Mouse (Mus musculus) embryonic stem cell, embryonic (primary cell): ENCODE results near the gene Myo3a.
"Not testable (repeated sequence)": the region's sequence is repeated elsewhere in the genome, so short reads cannot be mapped to it uniquely, and the experiment has no call there.

ENCODE experiments used
- CTCF ChIA-PET, 4 experiments: fragments of 300-600 bp in 2 of 4; fragments of 350-600 bp in 2 of 4; sonication (Branson Sonifier 250); formaldehyde crosslinking; loops; one replicate each; lab custom pipeline; 2022; ENCODE audit warnings: inconsistent platforms in 2 of 4; lab: Charles Lee
- POLR2A ChIA-PET, 4 experiments: fragments of 300-600 bp in 2 of 4; fragments of 350-600 bp in 2 of 4; sonication (Branson Sonifier 250); formaldehyde crosslinking; loops; one replicate each; lab custom pipeline; 2022; ENCODE audit warnings: antibody characterized with exemption in 4 of 4, inconsistent platforms in 1 of 4; lab: Charles Lee

Gene Myo3a

DNA sequence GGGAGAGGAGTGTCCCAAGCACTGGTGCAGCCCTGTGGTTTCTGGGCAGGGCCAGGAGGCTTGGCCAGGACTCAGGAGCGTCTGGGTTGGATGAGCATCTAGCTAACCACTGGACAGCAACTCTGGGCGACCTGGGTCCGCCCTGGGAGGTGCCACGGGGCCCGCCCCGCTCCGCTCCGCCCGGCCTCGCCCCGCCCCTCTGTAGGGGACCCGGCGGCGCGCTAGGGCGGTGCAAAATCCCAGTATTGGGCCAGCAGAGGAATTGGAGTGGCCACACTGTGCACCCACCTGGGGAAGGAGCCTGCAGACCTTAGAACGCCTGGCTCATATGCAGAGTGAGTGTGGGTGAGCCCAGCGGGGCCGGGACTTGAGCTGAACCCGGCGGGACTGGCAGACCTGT, at the start of gene Myo3a:
Gene Myo3a, plus strand, starts transcription at position 196 of the 400 bp plus-strand sequence.
- POLR2A ChIA-PET: interaction anchor here in 1 of 4 experiments (0.6 kb wide), 2 partner anchors 648 to 1395 kb away, joined by 3 read pairs; no protein-coding TSS in a partner anchor
- CTCF ChIA-PET: interaction anchor here in 1 of 4 experiments (0.5 kb wide), 1 partner anchor 1127 kb away, joined by 3 read pairs; no protein-coding TSS in a partner anchor

DNA sequence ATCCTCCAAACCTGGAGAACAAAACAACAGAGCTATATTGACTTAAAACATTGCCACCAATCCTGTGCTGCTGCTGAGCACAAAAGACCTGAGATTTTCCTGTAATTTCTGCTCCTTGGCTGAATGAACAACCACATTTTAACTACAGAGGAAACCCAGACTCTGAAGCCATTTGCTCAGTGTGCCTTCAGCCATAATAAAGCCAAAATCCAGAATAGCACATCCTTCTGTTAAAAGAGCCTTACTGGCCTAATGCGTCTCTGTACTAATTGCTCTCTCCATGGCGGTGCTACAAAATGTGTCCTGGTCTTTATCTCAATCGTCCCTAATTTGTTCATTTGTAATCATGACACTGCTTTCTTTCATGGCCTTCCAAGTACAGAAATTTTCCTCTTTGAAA, 23.2 kb downstream of the Myo3a start:
- ChIA-PET POLR2A (no interaction called here), CTCF (no interaction called here)

GRCm38 (mm10) chr2:22251045-22251444, 23.7 kb downstream of the Myo3a start:
- POLR2A ChIA-PET: no interaction called here
- CTCF ChIA-PET: no interaction called here

GRCm38 (mm10) chr2:22255600-22255999, 28.3 kb downstream of the Myo3a start:
- CTCF ChIA-PET: interaction anchor here in 1 of 4 experiments (1.1 kb wide), 1 partner anchor 297 kb away, joined by 3 read pairs; no protein-coding TSS in a partner anchor
- POLR2A ChIA-PET: no interaction called here

DNA sequence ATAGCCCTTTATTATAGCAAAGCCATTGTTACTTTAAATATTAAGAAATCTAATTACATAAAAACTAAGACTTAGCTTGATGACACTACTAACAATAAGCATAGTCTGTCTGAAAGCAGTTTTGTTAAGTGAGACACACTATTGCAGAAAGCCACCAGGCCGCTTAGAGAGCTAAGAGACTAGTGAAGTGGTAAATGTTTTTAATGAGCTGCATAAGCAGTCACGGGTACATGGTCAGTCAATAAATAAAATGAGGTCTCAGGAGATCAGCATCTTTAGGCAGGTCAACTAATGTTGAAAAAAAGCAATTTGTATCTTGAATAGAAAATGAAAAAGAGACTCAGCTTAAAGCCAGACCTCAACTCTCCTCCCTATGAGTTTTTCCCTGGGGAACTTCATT, 44.3 kb downstream of the Myo3a start:
- POLR2A ChIA-PET: no interaction called here
- CTCF ChIA-PET: no interaction called here

DNA sequence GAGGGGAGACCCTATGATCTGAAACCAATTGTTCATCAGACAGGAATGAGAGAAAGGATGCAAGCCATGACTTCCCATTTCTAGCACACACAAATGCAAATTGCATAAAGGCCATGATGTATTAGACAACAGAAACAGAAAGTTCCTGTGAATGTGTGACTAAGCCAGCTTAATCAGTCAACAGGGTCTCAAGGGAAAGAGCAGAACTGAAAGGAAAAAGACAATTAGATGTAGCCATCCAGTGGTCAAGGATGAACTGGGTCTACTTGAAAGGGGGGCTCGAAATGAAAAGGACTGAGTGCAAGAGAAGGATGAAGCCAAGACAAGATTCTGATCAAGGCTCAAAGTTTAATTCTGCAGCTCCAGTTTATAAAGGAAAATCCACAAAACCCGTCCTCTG, 58.1 kb downstream of the Myo3a start:
- ChIA-PET CTCF (no interaction called here), POLR2A (interaction anchor here in 1 of 4 experiments (0.8 kb wide), 1 partner anchor 54 kb away, joined by 3 read pairs; no protein-coding TSS in a partner anchor)

DNA sequence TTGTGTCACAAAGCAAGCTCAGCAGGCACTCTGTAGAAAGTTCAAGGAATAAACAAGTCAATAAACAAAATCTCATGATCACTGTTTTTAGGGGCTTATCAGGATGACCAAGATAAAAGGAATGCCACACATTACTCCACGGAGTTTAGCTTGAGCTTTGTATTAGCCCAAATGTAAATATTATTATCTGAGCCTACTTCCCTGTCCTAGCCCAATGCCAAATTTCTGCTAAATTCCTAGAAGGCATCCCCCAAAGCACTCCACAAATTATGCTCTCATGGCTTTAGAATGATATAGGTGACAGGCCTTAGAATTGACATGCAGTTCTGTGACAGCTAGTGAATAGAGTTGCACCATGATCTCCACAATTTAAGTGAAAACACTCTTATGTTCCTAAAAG, 58.5 kb downstream of the Myo3a start:
- CTCF ChIA-PET: no interaction called here

DNA sequence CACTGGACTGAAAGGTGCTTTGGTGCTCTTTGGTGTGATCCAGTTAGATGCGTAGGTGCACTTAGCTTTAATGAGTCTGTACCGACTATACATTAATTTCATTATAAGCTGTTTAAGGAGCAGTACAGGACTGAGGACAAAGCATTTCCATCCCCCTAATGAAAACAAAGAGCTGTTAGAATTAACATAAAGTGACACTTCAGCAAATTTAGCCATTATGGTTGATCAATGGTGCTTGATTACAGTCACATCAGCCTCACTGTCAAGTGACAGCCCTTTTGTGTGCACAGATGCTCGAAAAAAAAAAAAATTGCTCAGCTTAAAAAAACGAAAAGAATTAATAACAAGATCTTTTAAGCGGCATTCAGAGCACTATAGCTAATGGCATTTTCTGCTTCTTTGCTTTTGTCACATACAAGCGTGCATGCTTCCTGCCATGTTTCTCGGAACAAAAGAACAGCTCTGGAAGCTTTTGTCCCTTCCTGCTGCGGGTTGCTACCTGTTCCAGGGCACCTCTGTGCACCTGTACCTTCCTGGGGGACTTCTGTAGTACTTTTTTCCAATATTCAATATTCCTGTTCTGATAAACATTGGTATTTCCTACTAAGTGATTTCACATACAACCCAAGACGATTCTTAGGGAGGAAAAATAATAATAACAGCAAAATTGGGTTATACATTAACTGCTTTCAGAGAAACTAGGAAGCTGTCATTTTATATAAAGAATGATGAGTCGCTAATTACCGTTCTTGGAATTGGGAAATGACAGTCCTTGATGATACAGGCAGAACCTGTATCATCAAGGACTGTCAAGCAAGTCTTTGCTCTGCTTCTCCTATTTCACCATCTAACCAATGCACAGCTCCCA, 66.5 kb downstream of the Myo3a start:
- CTCF ChIA-PET: interaction anchor here in 2 of 4 experiments (0.6 to 0.7 kb wide), 2 partner anchors 68 to 598 kb away, joined by 3 to 5 read pairs; no protein-coding TSS in a partner anchor
- POLR2A ChIA-PET: no interaction called here

More for the DNA sequence above, 58.5 kb downstream of the Myo3a start:
- POLR2A ChIA-PET: interaction anchor here in 1 of 4 experiments (0.8 kb wide), 1 partner anchor 53 kb away, joined by 3 read pairs; no protein-coding TSS in a partner anchor

DNA sequence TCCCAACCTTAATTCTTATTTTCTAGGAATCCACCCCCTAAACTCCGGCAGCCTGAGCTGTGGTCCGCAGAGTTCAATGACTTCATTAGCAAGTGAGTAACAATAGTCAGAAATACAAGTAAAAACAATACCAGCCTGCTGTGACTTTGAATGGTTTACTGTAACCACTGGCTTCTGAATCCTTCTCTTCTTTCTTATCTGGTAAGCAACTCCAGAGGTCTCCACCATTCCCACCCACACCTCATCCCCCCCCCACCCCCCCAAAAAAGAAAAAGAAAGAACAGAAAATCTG, 67.1 kb downstream of the Myo3a start:
- CTCF ChIA-PET: no interaction called here
- POLR2A ChIA-PET: no interaction called here

DNA sequence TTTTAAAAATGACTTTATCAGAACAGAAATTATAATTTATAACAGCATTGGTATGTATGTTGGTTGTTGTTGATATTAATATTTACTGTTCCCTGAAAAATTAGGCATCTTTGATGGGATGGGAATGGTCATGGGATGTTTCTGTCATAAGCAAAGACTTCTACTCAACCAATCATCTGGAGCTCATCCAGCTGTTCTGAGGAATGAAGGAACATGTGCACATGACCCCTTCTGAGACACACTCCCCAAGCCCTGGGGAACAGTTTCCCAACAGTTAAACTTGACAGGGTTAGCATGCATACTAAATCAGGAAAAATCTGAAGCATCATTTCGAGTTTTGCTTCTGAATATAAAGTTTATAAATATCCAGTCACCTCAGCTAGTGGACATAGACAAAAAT, 70.6 kb downstream of the Myo3a start:
- POLR2A ChIA-PET: no interaction called here
- CTCF ChIA-PET: no interaction called here

- CTCF ChIA-PET: no interaction called here
- POLR2A ChIA-PET: interaction anchor here in 1 of 4 experiments (0.6 kb wide), 1 partner anchor 53 kb away, joined by 3 read pairs; no protein-coding TSS in a partner anchor
These were observed 111.1 kb downstream of the Myo3a start for GRCm38 (mm10) chr2:22338269-22338857.

- POLR2A ChIA-PET, CTCF ChIA-PET: not testable (repeated sequence)
These were observed 183.2 kb downstream of the Myo3a start for GRCm38 (mm10) chr2:22410511-22410910.

DNA sequence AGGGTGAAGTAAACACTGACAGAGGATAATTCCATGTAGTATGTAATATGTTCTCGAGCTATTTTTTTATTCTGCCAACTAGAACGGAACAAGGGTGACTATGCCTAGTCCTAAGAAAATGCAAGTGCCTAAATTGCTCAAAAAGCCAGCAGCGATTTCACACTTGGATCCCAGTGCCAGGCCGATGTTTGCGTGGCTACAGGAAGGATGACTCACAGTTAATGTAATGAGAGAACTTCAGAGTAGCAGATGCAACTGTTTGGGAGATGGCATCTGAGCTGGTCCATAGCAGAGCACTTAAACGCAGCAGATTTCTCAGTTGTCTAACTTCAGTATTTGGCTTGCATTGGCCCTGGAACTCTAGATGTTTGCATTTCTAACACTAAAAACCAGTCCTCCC, 321.1 kb downstream of the Myo3a start:
- CTCF ChIA-PET: no interaction called here

GRCm38 (mm10) chr2:22587469-22588169, 360.3 kb downstream of the Myo3a start:
- POLR2A ChIA-PET, CTCF ChIA-PET: not testable (repeated sequence)

More for the DNA sequence above, 321.1 kb downstream of the Myo3a start:
- POLR2A ChIA-PET: no interaction called here

GRCm38 (mm10) chr2:22588170-22588541, 360.9 kb downstream of the Myo3a start:
- CTCF ChIA-PET, POLR2A ChIA-PET: not testable (repeated sequence)

GRCm38 (mm10) chr2:22588673-22589381, 361.5 kb downstream of the Myo3a start:
- POLR2A ChIA-PET, CTCF ChIA-PET: not testable (repeated sequence)

GRCm38 (mm10) chr2:22589382-22590205, 362.3 kb downstream of the Myo3a start:
- CTCF ChIA-PET, POLR2A ChIA-PET: not testable (repeated sequence)

GRCm38 (mm10) chr2:22590206-22590490, 362.8 kb downstream of the Myo3a start:
- CTCF ChIA-PET: no interaction called here
- POLR2A ChIA-PET: no interaction called here
